Mouse (Mus musculus): Measurements from ENCODE around the gene Efna4. TPM values are rescaled to one million over a fixed set of nuclear protein-coding genes. Genes with fewer than 3 reads are reported as not detected.

The Efna4 gene
- total and polyA plus RNA-seq, 3 experiments = 0.21 to 0.86 (median 0.36) TPM

DNA sequence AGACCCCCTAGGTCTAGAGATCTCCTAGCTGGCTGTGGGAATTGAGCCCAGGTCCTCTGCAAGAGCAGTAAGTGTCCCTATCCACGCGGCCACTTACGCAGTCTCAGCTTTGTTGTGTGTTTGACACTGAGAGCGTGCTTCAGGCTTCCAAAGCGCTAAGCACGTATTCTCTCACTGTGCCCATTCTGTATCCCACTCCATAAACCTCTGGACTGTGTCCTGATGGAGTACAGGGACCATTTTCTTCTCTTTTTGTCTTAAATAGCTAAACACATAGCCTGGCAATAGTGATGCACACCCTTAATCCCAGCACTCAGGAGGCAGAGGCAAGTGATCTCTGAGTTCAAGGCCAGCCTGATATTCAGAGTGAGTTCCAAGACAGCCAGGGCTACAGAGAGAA is 38.9 kb downstream of the Efna4 start:
- Histone ChIP-seq H3K4me3 (no peak overlapping the region), H3K36me3 (ENCODE audit: control insufficient read depth, insufficient read depth, low read length) (no peaks in the 10 kb centered on the region), H3K79me2 (replicated peaks; ENCODE audit: control insufficient read depth, insufficient read depth, low read length) (no peaks in the 10 kb centered on the region), H3K4me1 (ENCODE audit: control insufficient read depth, insufficient read depth, low read length) (no peaks in the 10 kb centered on the region; the same call in 1 of the 2 replicates), H3K27me3 (ENCODE audit: control insufficient read depth, insufficient read depth, low read length) (no peaks in the 10 kb centered on the region), H3K9ac (ENCODE audit: low read depth, low read length) (no peak overlapping the region), H3K27ac (no peak overlapping the region)
- TF ChIP-seq EP300 (IDR thresholded peaks at IDR 0.05; ENCODE audit: insufficient read depth, low read depth, low read length) (no peak), POLR2A (IDR thresholded peaks at IDR 0.05; ENCODE audit: insufficient read depth, low read depth, low read length) (no peak), CTCF (IDR thresholded peaks at IDR 0.05) (no peak)
- intact Hi-C loops (cut with DNase I) = no loop called here
- no peak for DNase-seq
- 89% methylated on average over 6 of the region's 6 CpGs for WGBS

- Histone ChIP-seq H3K27ac (no peak overlapping the region), H3K4me3 (no peak overlapping the region), H3K79me2 (replicated peaks; ENCODE audit: control insufficient read depth, insufficient read depth, low read length) (no peaks in the 10 kb centered on the region), H3K9ac (ENCODE audit: low read depth, low read length) (no peak overlapping the region), H3K4me1 (ENCODE audit: control insufficient read depth, insufficient read depth, low read length) (no peaks in the 10 kb centered on the region; the same call in 1 of the 2 replicates), H3K27me3 (ENCODE audit: control insufficient read depth, insufficient read depth, low read length) (no peaks in the 10 kb centered on the region), H3K36me3 (ENCODE audit: control insufficient read depth, insufficient read depth, low read length) (no peaks in the 10 kb centered on the region)
- intact Hi-C loops (cut with DNase I) = no loop called here
- 60% methylated on average over 11 of the region's 11 CpGs for WGBS
- no peak for TF ChIP-seq EP300 (IDR thresholded peaks at IDR 0.05; ENCODE audit: insufficient read depth, low read depth, low read length)
- no peak for TF ChIP-seq POLR2A (IDR thresholded peaks at IDR 0.05; ENCODE audit: insufficient read depth, low read depth, low read length)
- no peak for TF ChIP-seq CTCF (IDR thresholded peaks at IDR 0.05)
- DNase-seq = no peak
Observed at GRCm38 (mm10) chr3:89296761-89297396, 40.9 kb downstream of the Efna4 start.

- H3K79me2 ChIP-seq (replicated peaks; ENCODE audit: control insufficient read depth, insufficient read depth, low read length) = no peaks in the 10 kb centered on the region
- no peaks in the 10 kb centered on the region; the same call in 1 of the 2 replicates for H3K4me1 ChIP-seq (ENCODE audit: control insufficient read depth, insufficient read depth, low read length)
- no peak overlapping the region for H3K27ac ChIP-seq
- 78% methylated on average over 8 of the region's 8 CpGs for WGBS
- no peak overlapping the region for H3K9ac ChIP-seq (ENCODE audit: low read depth, low read length)
- no peak for TF ChIP-seq EP300 (IDR thresholded peaks at IDR 0.05; ENCODE audit: insufficient read depth, low read depth, low read length)
- no peak for TF ChIP-seq CTCF (IDR thresholded peaks at IDR 0.05)
- TF ChIP-seq POLR2A (IDR thresholded peaks at IDR 0.05; ENCODE audit: insufficient read depth, low read depth, low read length) = no peak
- intact Hi-C loops (cut with DNase I) = no loop called here
- no peak overlapping the region for H3K4me3 ChIP-seq
- no peak for DNase-seq
- no peaks in the 10 kb centered on the region for H3K36me3 ChIP-seq (ENCODE audit: control insufficient read depth, insufficient read depth, low read length)
- no peaks in the 10 kb centered on the region for H3K27me3 ChIP-seq (ENCODE audit: control insufficient read depth, insufficient read depth, low read length)
Observed at GRCm38 (mm10) chr3:89295685-89296230, 42.1 kb downstream of the Efna4 start.

DNA sequence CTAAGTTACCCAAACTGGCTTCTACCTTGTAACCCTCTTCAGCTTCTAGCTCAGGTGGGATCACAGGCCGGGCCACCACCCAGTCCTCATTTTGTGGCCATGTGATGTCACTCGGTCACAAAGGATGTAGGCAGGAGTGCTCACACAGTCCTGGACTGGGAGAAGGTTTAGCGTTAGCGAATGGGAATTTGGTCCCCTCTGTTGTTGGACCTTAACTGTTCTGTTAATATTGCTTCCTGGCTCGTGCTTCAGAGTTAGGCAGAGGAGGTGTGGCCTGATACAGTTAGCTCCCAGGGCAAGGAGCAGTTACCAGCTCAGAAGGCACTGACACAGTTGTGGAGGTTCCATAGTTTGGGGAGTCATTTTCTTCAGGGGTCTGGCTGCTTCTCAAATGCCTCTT is 43.6 kb downstream of the Efna4 start:
- no peak overlapping the region for H3K4me3 ChIP-seq
- H3K36me3 ChIP-seq (ENCODE audit: control insufficient read depth, insufficient read depth, low read length) = no peaks in the 10 kb centered on the region
- DNase-seq = no peak
- TF ChIP-seq POLR2A (IDR thresholded peaks at IDR 0.05; ENCODE audit: insufficient read depth, low read depth, low read length) (no peak), CTCF (IDR thresholded peaks at IDR 0.05) (no peak), EP300 (IDR thresholded peaks at IDR 0.05; ENCODE audit: insufficient read depth, low read depth, low read length) (no peak)
- WGBS = 80% methylated on average over 5 of the region's 5 CpGs
- H3K79me2 ChIP-seq (replicated peaks; ENCODE audit: control insufficient read depth, insufficient read depth, low read length) = no peaks in the 10 kb centered on the region
- H3K4me1 ChIP-seq (ENCODE audit: control insufficient read depth, insufficient read depth, low read length) = no peaks in the 10 kb centered on the region; the same call in 1 of the 2 replicates
- no peak overlapping the region for H3K9ac ChIP-seq (ENCODE audit: low read depth, low read length)
- intact Hi-C loops (cut with DNase I) = no loop called here
- no peak overlapping the region for H3K27ac ChIP-seq
- H3K27me3 ChIP-seq (ENCODE audit: control insufficient read depth, insufficient read depth, low read length) = no peaks in the 10 kb centered on the region

DNA sequence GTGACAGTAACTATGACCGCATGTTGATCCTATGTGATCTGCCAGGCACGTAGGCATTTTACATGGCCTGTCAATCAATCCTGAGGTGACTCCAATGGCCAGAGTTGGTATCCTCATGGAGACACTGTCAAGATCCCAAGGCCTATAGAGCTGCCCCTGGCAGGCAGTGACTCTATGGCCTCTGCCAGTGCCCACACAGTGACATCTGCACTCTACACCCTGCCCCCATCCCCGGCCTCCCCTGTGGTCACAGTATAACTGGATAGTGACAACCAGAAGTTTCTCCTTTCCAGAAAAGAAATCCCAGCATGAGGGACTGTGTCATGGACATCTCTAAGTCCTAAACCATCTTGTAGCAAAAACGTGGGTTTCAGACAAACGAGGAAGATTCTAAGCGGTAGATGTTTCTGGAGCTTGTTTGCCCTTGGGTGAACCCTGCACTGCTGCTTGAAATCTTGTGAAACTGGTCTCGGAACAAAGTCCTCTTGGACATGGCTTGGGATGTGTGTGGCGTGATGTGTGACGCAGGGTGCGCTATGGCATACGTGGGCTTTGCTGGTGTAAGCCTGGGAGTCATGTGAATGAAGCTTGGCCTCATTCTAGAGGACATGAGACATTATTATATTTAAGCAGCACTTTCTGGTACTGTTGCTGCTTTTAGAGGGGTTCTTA is 44.4 kb downstream of the Efna4 start:
- no peaks in the 10 kb centered on the region for H3K27me3 ChIP-seq (ENCODE audit: control insufficient read depth, insufficient read depth, low read length)
- DNase-seq = no peak
- H3K79me2 ChIP-seq (replicated peaks; ENCODE audit: control insufficient read depth, insufficient read depth, low read length) = no peaks in the 10 kb centered on the region
- H3K27ac ChIP-seq = no peak overlapping the region
- H3K9ac ChIP-seq (ENCODE audit: low read depth, low read length) = no peak overlapping the region
- peaks cover 3% of the 10 kb centered on the region; the same call in 1 of the 2 replicates for H3K4me1 ChIP-seq (ENCODE audit: control insufficient read depth, insufficient read depth, low read length)
- WGBS = 89% methylated on average over 11 of the region's 11 CpGs
- H3K36me3 ChIP-seq (ENCODE audit: control insufficient read depth, insufficient read depth, low read length) = no peaks in the 10 kb centered on the region
- TF ChIP-seq CTCF (IDR thresholded peaks at IDR 0.05) (no peak), POLR2A (IDR thresholded peaks at IDR 0.05; ENCODE audit: insufficient read depth, low read depth, low read length) (no peak), EP300 (IDR thresholded peaks at IDR 0.05; ENCODE audit: insufficient read depth, low read depth, low read length) (no peak)
- intact Hi-C loops (cut with DNase I) = no loop called here
- no peak overlapping the region for H3K4me3 ChIP-seq

DNA sequence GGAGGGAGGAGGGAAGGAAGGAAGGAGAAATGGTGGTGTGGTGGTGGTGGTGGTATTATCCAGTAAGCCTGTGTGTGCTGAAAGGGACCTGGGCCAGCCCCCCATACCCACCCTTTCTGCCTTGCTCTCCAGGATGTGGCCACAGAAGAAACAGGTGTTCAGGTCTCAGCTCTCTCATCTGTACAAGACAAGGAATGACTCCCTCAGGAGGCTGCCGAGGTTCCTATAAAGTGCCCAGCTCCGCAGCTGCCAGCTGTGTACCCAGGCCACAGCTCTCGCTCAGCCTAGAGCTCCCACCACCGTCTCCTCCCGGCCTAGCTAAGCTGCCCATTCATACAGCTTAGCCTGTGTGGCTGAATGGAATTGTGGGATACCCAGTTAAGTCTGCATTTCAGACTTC is 45.5 kb downstream of the Efna4 start:
- Histone ChIP-seq H3K36me3 (ENCODE audit: control insufficient read depth, insufficient read depth, low read length) (no peaks in the 10 kb centered on the region), H3K4me3 (no peak overlapping the region), H3K27ac (no peak overlapping the region), H3K79me2 (replicated peaks; ENCODE audit: control insufficient read depth, insufficient read depth, low read length) (no peaks in the 10 kb centered on the region), H3K9ac (ENCODE audit: low read depth, low read length) (no peak overlapping the region), H3K27me3 (ENCODE audit: control insufficient read depth, insufficient read depth, low read length) (no peaks in the 10 kb centered on the region), H3K4me1 (ENCODE audit: control insufficient read depth, insufficient read depth, low read length) (peaks cover 10% of the 10 kb centered on the region; the same call in 1 of the 2 replicates)
- no peak for DNase-seq
- intact Hi-C loops (cut with DNase I) = no loop called here
- WGBS = 81% methylated on average over 5 of the region's 5 CpGs
- TF ChIP-seq EP300 (IDR thresholded peaks at IDR 0.05; ENCODE audit: insufficient read depth, low read depth, low read length) (no peak), CTCF (IDR thresholded peaks at IDR 0.05) (no peak), POLR2A (IDR thresholded peaks at IDR 0.05; ENCODE audit: insufficient read depth, low read depth, low read length) (no peak)
